Mouse (Mus musculus) v-Abl transformed pro-B cells (cell line): Measurements from ENCODE around the gene Dgkg.

Experiments
- in situ Hi-C, 2 experiments: fragments of 400-800 bp; cut with MboI; formaldehyde crosslinking; loops; one replicate each; pipeline ENCODE4 v1.15.1; 2025; ENCODE audit not compliant: unreplicated experiment in 2 of 2

The Dgkg gene

DNA sequence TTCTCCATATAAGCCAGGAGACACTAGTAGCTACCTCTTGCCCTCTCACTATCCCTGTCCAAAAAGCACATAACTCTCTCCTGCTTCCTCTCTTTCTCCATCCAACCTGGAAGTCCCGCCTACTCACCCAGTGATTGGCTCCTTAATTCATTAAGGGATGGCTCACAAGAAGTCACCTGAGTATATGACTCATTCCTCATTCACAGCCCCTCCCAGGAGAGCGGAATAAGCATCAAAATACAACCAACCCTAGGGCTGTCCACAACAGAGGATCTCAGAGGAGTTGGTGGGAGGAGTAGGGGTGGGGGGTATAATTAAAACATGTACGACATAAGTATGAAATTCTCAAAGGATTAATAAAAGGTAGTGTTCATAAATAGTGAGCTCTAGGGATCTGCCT is 55.3 kb downstream of the Dgkg start:
- in situ Hi-C loops, result no loop called here

GRCm38 (mm10) chr16:22600108-22600699 is 56.8 kb downstream of the Dgkg start:
- in situ Hi-C loops, result no loop called here

DNA sequence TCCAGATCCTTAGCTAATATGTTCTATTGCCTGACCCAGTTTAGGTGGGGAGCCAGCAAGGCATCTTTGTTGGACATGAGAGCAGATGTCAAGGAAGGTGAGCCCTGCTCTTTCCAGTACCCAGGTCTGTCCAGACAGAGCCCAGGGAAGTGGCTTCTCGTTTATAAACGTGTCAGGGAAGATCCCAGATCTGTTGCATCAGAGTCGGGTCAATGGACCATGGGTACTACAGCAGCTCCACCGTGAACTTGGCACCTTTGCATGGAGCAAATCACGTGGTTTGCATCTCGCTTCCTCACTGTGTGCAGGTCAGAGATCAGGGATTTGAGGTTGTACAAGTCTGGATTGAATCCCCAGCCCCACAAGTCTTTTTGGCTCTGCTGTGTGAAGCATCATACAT is 58.3 kb downstream of the Dgkg start:
- in situ Hi-C loops, result loop anchor here in 1 of 2 experiments (25.0 kb wide), 1 partner anchor 839 kb away; the partner anchor contains the start of gene Rtp1

DNA sequence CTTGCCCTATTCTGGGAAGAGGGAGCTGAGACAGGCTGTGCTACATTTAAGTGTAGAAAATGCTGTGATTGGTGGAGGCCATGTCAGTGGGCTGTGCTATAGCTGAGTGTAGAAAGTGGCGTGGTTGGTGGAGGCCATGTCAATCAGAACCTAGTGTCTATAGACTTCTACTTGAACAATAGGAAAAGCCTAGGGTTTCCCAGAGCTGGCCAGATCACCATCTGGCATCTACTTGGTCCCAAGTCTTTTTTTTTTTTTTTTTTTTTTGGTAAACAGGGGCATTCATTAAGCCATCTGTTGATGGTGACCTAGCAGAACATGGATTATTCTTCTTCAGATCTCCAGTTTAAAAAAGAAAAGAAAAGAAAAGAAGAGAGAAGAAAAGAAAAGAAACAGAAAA is 60.6 kb downstream of the Dgkg start:
- in situ Hi-C loops, result loop anchor here in 1 of 2 experiments (25.0 kb wide), 1 partner anchor 841 kb away; the partner anchor contains the start of gene Rtp1

DNA sequence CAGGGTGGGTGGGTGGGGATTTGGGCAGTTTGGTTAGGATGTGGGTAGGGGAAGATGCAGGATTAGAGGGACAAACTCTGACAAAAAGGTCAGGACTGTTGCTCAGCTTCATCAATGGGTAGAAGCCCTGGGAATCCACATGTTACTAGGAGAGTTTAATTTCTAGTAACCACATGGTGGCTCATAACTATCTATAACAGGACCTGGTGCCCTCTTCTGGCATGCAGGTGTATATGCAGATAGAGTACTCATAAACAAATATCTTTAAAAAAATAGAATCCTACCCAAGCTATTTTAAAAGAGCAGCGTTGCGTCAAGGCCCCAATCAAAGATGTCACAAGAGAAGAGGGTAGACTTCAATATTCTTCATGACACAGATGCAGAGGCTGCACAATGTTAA is 63.1 kb downstream of the Dgkg start:
- in situ Hi-C loops, result loop anchor here in 1 of 2 experiments (25.0 kb wide), 1 partner anchor 843 kb away; the partner anchor contains the start of gene Rtp1

DNA sequence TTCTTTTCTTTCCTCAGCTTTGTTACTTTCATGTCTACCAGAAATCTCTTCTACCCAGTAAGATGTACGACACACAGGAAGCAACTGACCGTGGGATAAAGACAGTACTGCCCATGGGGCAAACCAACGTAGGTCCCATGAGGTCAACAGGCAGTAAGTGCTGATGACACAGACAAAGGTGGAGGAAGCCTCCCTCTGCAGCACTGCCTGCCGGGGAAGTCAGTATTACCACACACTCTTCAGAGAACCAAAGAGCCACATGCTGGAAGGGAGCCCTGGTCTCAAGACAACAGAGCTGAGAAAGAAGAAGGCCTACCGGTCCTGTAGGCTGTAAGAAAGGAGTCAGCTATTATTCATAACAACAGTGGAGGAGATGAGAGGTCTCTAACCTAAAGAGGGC is 67.4 kb downstream of the Dgkg start:
- in situ Hi-C loops, result loop anchor here in 1 of 2 experiments (25.0 kb wide), 1 partner anchor 848 kb away; the partner anchor contains the start of gene Rtp1

DNA sequence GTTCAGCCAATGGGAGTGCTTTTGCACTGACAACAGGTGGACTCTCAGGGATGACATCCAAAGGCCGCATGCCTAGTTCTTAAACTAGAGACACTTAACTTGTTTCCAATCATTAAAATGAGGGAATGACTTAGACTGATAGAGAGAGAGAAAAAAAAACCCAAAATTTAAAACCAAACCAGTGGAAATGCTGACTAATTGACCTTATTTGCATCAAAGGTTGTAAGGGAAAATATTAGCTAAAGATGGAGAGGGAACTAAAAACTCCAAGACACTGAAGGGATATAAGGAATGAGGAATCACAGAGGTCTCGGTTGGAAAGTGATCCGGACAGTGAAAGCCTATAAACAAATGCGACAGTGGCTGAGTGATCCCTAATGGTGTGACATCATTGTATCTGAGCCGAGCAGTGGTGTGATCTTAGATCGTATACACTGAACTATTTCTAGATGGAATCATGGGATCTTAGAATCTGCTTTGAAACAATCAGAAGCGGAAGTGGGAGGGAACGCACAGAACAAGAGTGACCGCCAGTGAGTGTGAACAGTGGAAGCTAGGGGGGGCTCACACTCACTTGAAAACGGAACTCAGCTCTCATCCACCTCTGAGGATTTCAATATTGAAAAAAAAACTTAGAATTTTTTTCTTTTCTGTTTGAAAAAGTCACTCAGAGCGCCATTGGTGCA is 70.7 kb downstream of the Dgkg start:
- in situ Hi-C loops, result loop anchor here in 1 of 2 experiments (25.0 kb wide), 1 partner anchor 851 kb away; the partner anchor contains the start of gene Rtp1

DNA sequence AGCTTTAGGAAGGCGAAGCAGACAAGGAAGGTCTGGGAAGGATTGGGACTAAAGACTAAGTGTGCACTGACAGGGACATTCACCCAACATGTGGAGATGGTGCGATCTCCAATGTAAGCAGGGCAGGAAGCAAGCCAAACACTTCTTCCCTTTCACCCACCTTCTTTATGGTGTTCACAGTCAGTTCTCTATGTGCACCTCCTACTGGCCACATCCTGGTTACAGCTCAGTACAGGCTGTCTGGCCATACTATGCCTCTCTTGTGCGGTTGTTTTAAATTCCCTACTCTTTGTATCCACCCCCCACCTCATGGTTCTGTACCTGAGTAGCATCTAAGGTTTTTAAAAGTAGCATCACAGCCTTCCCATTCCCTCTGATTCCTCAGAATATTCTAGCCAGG is 71.5 kb downstream of the Dgkg start:
- in situ Hi-C loops, result loop anchor here in 1 of 2 experiments (25.0 kb wide), 1 partner anchor 852 kb away; the partner anchor contains the start of gene Rtp1

DNA sequence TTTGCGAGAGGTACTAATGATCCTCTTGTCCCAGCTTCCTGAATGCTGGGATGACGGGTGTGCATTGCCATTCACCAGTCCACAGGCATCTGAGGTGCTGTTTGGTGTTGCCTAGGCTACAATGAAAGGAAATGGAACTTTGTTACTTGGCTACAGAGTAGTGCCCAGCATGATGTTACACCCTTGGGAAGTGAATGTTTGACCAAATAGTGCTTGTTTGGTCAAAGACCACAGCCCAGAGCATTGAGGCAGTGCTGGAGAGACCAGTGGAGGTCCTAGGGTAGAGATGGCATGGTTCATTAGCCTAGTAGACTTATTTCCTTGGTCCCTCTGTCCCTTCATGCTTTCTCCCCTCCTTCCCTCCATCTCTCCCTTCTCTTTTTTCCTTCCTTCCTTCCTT is 73.6 kb downstream of the Dgkg start:
- in situ Hi-C loops, result loop anchor here in 1 of 2 experiments (25.0 kb wide), 1 partner anchor 854 kb away; the partner anchor contains the start of gene Rtp1

GRCm38 (mm10) chr16:22582173-22582929 is 74.7 kb downstream of the Dgkg start:
- in situ Hi-C loops, result loop anchor here in 1 of 2 experiments (25.0 kb wide), 1 partner anchor 855 kb away; the partner anchor contains the start of gene Rtp1

GRCm38 (mm10) chr16:22580103-22580502 is 76.9 kb downstream of the Dgkg start:
- in situ Hi-C loops, result loop anchor here in 1 of 2 experiments (25.0 kb wide), 1 partner anchor 857 kb away; the partner anchor contains the start of gene Rtp1

DNA sequence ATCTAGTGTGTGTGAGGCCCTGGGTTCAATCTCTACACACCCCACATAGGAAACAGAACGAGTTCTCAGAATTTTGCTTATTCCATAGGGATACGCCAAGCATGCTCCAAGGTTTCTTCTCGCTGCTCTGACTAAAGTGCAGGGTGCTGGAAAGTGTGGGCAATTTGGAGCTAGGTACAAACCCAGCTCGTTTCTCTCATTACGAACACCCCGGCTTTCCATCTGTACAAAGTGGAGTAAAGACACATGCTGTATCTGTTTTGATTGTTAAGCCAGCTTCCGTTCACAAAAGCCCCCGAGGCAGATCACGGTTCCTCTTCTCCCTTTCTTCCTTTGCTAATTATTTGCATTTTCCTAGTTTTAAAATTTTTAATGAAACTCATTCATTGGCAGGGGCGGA is 78.1 kb downstream of the Dgkg start:
- in situ Hi-C loops, result loop anchor here in 1 of 2 experiments (5.0 to 25.0 kb wide), 2 partner anchors 277 to 858 kb away; partner anchors contain the start of gene Rtp1

GRCm38 (mm10) chr16:22577656-22578055 is 79.4 kb downstream of the Dgkg start:
- in situ Hi-C loops, result loop anchor here in 1 of 2 experiments (5.0 to 25.0 kb wide), 2 partner anchors 275 to 860 kb away; partner anchors contain the start of gene Rtp1

DNA sequence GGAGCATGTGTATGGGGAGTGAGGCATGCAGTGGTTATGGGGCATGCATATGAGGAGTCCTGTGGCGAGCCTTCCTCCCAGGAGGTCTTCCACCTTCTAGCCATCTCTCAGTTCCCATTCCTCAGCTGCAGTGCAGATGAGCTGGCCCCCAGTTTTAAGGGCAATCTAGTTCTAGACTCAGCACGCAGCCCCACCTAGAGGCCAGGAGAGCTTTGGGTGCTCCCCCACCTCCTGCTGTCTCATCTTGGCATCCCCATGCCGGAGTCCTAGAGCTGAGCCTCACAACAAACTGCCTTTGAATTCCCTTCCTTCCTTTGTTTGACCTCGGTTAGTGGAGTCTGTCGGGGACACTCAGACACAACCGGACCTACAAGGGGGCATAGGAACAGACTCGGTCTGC is 82.9 kb downstream of the Dgkg start:
- in situ Hi-C loops, result loop anchor here (25.0 kb wide), 1 partner anchor 737 kb away; no protein-coding TSS in a partner anchor

- in situ Hi-C loops, result loop anchor here (25.0 kb wide), 1 partner anchor 735 kb away; no protein-coding TSS in a partner anchor
These were observed 84.2 kb downstream of the Dgkg start for GRCm38 (mm10) chr16:22572641-22573341.

GRCm38 (mm10) chr16:22564907-22565272 is 92.1 kb downstream of the Dgkg start:
- in situ Hi-C loops, result loop anchor here (5.0 to 25.0 kb wide), 4 partner anchors 203 to 728 kb away; partner anchors contain the start of gene Hrg (in 1 of the 2)

DNA sequence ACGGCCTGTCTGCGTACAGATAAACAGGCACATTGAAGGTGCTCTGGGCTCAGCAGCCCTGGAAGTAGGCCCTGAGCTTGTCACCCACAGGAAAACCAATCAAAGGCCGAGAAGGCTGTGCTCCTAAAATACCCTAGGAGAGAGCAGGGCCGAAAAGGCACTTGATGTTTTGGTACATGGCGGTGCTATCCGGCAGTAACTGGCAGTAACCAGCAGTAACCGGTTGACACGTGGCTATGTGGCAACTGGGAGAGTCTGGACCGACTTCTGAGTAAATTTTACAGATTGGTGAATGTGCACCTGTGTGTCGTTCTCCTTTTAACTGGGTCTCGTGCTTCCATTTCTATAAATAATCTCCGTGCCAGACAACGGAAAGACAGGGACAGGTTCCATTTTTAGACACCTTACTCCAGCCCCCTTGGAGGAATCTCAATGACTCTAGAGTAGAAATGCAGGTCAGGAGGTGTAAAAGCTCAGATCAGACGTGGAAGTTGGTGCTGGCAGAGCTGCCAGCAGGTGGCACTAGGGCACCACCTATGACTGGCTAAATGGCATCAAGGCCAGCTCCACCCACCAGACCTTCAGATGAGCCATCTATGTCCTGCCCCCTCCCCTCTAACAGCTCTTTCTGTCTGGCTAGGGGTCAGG is 92.6 kb downstream of the Dgkg start:
- in situ Hi-C loops, result loop anchor here (5.0 to 25.0 kb wide), 3 partner anchors 238 to 727 kb away; partner anchors contain the start of gene Hrg (in 1 of the 2)

DNA sequence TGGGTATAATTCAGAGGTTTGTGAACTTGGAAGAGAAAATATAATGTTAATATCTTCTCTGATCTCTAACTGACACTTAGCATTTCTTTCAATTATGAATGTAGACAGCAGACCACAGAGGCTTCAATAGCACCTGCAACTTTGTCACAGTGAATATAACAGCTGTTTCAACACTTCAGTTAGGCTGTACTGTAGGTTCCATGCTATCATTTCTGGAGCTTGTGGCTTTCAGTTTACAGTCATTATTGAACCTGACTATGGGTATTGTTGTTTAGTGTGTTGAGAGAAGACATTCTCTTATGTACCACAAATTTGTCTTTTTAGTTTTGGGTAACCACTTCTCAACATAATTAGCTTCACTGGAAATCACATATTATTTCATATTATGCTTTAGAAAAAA is 93.4 kb downstream of the Dgkg start:
- in situ Hi-C loops, result loop anchor here (5.0 to 25.0 kb wide), 3 partner anchors 239 to 726 kb away; partner anchors contain the start of gene Hrg (in 1 of the 2)

DNA sequence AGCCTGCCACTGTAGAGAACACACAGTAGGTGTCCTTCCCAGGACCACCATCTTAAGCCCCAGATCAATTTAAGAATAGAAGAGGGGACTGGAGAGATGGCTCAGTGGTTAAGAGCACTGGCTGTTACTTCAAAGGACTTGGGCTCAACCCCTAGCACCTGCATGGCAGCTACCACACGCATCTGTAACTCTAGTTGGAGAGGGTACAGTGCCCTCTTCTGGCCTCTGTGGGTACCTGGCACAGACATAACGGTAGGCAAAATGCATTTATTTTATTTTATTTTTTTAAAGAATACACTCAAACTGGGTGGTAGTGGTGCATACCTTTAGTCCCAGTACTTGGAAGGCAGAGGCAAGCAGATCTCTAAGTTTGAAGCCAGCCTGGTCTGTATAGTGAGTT is 102.0 kb downstream of the Dgkg start:
- in situ Hi-C loops, result loop anchor here (5.0 to 25.0 kb wide), 4 partner anchors 178 to 718 kb away; no protein-coding TSS in a partner anchor
